Mouse (Mus musculus) ES-E14 (cell line): ENCODE measurements around the gene Usp33.

Source experiments
- CHD2 ChIP-seq: IDR thresholded peaks from 2 replicates; pipeline ENCODE4 v1.6.1; 2014; ENCODE audit warnings: mild to moderate bottlenecking, low read depth, low read length, inconsistent platforms
- MAFK ChIP-seq: IDR thresholded peaks from 2 replicates; pipeline ENCODE4 v1.6.1; 2014; ENCODE audit warnings: mild to moderate bottlenecking, low read depth, low read length, inconsistent platforms; ENCODE audit not compliant: insufficient read depth
- ZC3H11A ChIP-seq: IDR thresholded peaks from 2 replicates; pipeline ENCODE4 v1.6.1; 2012; ENCODE audit warnings: low read depth, mild to moderate bottlenecking, inconsistent platforms, low read length, borderline replicate concordance
- ZNF384 ChIP-seq: IDR thresholded peaks from 2 replicates; pipeline ENCODE4 v1.6.1; 2012; ENCODE audit warnings: low read depth, low read length, inconsistent platforms

GRCm38 (mm10) chr3:152435590-152435989 is 89.3 kb downstream of the Usp33 start:
- TF ChIP-seq CHD2: no peak
- TF ChIP-seq ZNF384: no peak
- no peak for TF ChIP-seq MAFK
- no peak for TF ChIP-seq ZC3H11A
